Mouse (Mus musculus): ENCODE measurements around the gene H2-Aa. TPM values are rescaled to one million over a fixed set of nuclear protein-coding genes. Genes with fewer than 3 reads are reported as not detected.
A peak's percentile ranks its signal among the peaks of the same experiment; 100 is the strongest.

The H2-Aa gene
- total RNA-seq, 2 experiments from 2014 or later = 21.8 to 44.6 TPM

- intact Hi-C loops (cut with DNase I) = no loop called here
- no peak for DNase-seq
These were observed 22.9 kb downstream of the H2-Aa start for GRCm38 (mm10) chr17:34264452-34265351.

- intact Hi-C loops (cut with DNase I) = no loop called here
- DNase-seq = no peak
These were observed 23.7 kb downstream of the H2-Aa start for GRCm38 (mm10) chr17:34263811-34264371.

- DNase-seq = peak; percentile 77 to 80
- intact Hi-C loops (cut with DNase I) = no loop called here
These were observed 24.6 kb downstream of the H2-Aa start for GRCm38 (mm10) chr17:34263068-34263467.

- intact Hi-C loops (cut with DNase I) = no loop called here
- DNase-seq = peak; percentile 51 to 56
These were observed 26.1 kb downstream of the H2-Aa start for GRCm38 (mm10) chr17:34261502-34261901.

GRCm38 (mm10) chr17:34260551-34260950 is 27.1 kb downstream of the H2-Aa start:
- DNase-seq = no peak
- intact Hi-C loops (cut with DNase I) = no loop called here

GRCm38 (mm10) chr17:34257594-34258375 is 29.8 kb downstream of the H2-Aa start, which contains the start of gene H2-Ab1:
TSS of gene H2-Ab1 (plus strand) at chr17:34257689.
- peak; percentile 75 to 88 for DNase-seq
- intact Hi-C loops (cut with DNase I) = no loop called here

- intact Hi-C loops (cut with DNase I) = no loop called here
- no peak for DNase-seq
These were observed 31.1 kb downstream of the H2-Aa start for GRCm38 (mm10) chr17:34256501-34256900.

- intact Hi-C loops (cut with DNase I) = no loop called here
- no peak for DNase-seq
These were observed 36.0 kb downstream of the H2-Aa start for GRCm38 (mm10) chr17:34251666-34252065.

- intact Hi-C loops (cut with DNase I) = loop anchor here (1.0 kb wide), 2 partner anchors 63 to 99 kb away; no protein-coding TSS in a partner anchor
- no peak for DNase-seq
These were observed 37.7 kb downstream of the H2-Aa start for GRCm38 (mm10) chr17:34249878-34250277.

- no peak for DNase-seq
- intact Hi-C loops (cut with DNase I) = no loop called here
These were observed 38.3 kb downstream of the H2-Aa start for GRCm38 (mm10) chr17:34249361-34249760.

GRCm38 (mm10) chr17:34248764-34249163 is 38.9 kb downstream of the H2-Aa start:
- DNase-seq = no peak
- intact Hi-C loops (cut with DNase I) = no loop called here

- intact Hi-C loops (cut with DNase I) = no loop called here
These were observed 40.6 kb downstream of the H2-Aa start for GRCm38 (mm10) chr17:34247047-34247446.

GRCm38 (mm10) chr17:34244656-34245055 is 43.0 kb downstream of the H2-Aa start:
- no peak for DNase-seq
- intact Hi-C loops (cut with DNase I) = no loop called here

More at GRCm38 (mm10) chr17:34247047-34247446, 40.6 kb downstream of the H2-Aa start:
- DNase-seq = no peak

- no peak for DNase-seq
- intact Hi-C loops (cut with DNase I) = loop anchor here (2.0 kb wide), 1 partner anchor 34 kb away; no protein-coding TSS in a partner anchor
These were observed 46.7 kb downstream of the H2-Aa start for GRCm38 (mm10) chr17:34240916-34241315.

GRCm38 (mm10) chr17:34240366-34240765 is 47.3 kb downstream of the H2-Aa start:
- intact Hi-C loops (cut with DNase I) = loop anchor here (2.0 kb wide), 1 partner anchor 34 kb away; no protein-coding TSS in a partner anchor
- no peak for DNase-seq

GRCm38 (mm10) chr17:34239601-34240041 is 48.0 kb downstream of the H2-Aa start:
- intact Hi-C loops (cut with DNase I) = loop anchor here (2.0 to 5.0 kb wide), 4 partner anchors 33 to 162 kb away; partner anchors contain the start of genes Psmb9 and Tap1
- DNase-seq = no peak

GRCm38 (mm10) chr17:34238706-34239105 is 48.9 kb downstream of the H2-Aa start, which contains the start of gene H2-Ob:
TSS of gene H2-Ob (plus strand) at chr17:34238903.
- DNase-seq = no peak
- intact Hi-C loops (cut with DNase I) = loop anchor here (5.0 kb wide), 3 partner anchors 51 to 161 kb away; partner anchors contain the start of genes Psmb9 and Tap1

GRCm38 (mm10) chr17:34237741-34238140 is 49.9 kb downstream of the H2-Aa start:
- no peak for DNase-seq

GRCm38 (mm10) chr17:34236691-34237090 is 50.9 kb downstream of the H2-Aa start:
- intact Hi-C loops (cut with DNase I) = loop anchor here (5.0 kb wide), 3 partner anchors 49 to 159 kb away; partner anchors contain the start of genes Psmb9 and Tap1

More at GRCm38 (mm10) chr17:34237741-34238140, 49.9 kb downstream of the H2-Aa start:
- intact Hi-C loops (cut with DNase I) = loop anchor here (5.0 kb wide), 3 partner anchors 50 to 160 kb away; partner anchors contain the start of genes Psmb9 and Tap1

GRCm38 (mm10) chr17:34234926-34235325 is 52.7 kb downstream of the H2-Aa start:
- intact Hi-C loops (cut with DNase I) = loop anchor here (1.0 to 5.0 kb wide), 5 partner anchors 31 to 158 kb away; partner anchors contain the start of genes Psmb9 and Tap1
- peak; percentile 82 to 83 for DNase-seq

More at GRCm38 (mm10) chr17:34236691-34237090, 50.9 kb downstream of the H2-Aa start:
- no peak for DNase-seq

Data from heart, postnatal 36 days (tissue).